Mouse (Mus musculus): ENCODE data around the gene Stxbp4. TPM values are rescaled to one million over a fixed set of nuclear protein-coding genes. Genes with fewer than 3 reads are reported as not detected.

Stxbp4 gene
- polyA plus RNA-seq, 1 experiment from 2014 or later: 12.0 TPM

GRCm38 (mm10) chr11:90603066-90603465 lies 34.8 kb downstream of the Stxbp4 start:
- H3K36me3 ChIP-seq: peaks cover 56% of the 10 kb centered on the region
- H3K27me3 ChIP-seq (replicated peaks): no peaks in the 10 kb centered on the region
- no peak overlapping the region for H3K4me2 ChIP-seq
- no peaks in the 10 kb centered on the region for H3K9me3 ChIP-seq
- H3K4me1 ChIP-seq: no peaks in the 10 kb centered on the region
- H3K4me3 ChIP-seq: no peak overlapping the region
- WGBS: 82% methylated on average over 2 of the region's 2 CpGs
- H3K27ac ChIP-seq (replicated peaks): no peak overlapping the region
- no peak overlapping the region for H3K9ac ChIP-seq
- ATAC-seq (ENCODE audit: extremely low read depth, insufficient number of reproducible peaks, low FRiP score, low TSS enrichment): no peak

GRCm38 (mm10) chr11:90595826-90596225 lies 42.1 kb downstream of the Stxbp4 start:
- Histone ChIP-seq H3K36me3 (peaks cover 49% of the 10 kb centered on the region), H3K4me3 (no peak overlapping the region), H3K27ac (replicated peaks) (no peak overlapping the region), H3K4me1 (no peaks in the 10 kb centered on the region), H3K4me2 (no peak overlapping the region), H3K9ac (no peak overlapping the region), H3K9me3 (no peaks in the 10 kb centered on the region), H3K27me3 (replicated peaks) (no peaks in the 10 kb centered on the region)
- ATAC-seq (ENCODE audit: extremely low read depth, insufficient number of reproducible peaks, low FRiP score, low TSS enrichment): no peak
- WGBS: 96% methylated on average over 1 of the region's 1 CpGs

GRCm38 (mm10) chr11:90590996-90591395 lies 46.9 kb downstream of the Stxbp4 start:
- Histone ChIP-seq H3K27me3 (replicated peaks) (no peaks in the 10 kb centered on the region), H3K9me3 (no peaks in the 10 kb centered on the region)
- WGBS: 90% methylated on average over 1 of the region's 1 CpGs

GRCm38 (mm10) chr11:90586203-90586602 lies 51.7 kb downstream of the Stxbp4 start:
- H3K27me3 ChIP-seq (replicated peaks): no peaks in the 10 kb centered on the region
- WGBS: 78% methylated on average over 8 of the region's 8 CpGs
- H3K4me3 ChIP-seq: no peak overlapping the region
- no peak for ATAC-seq (ENCODE audit: extremely low read depth, insufficient number of reproducible peaks, low FRiP score, low TSS enrichment)
- no peak overlapping the region for H3K4me2 ChIP-seq
- no peaks in the 10 kb centered on the region for H3K9me3 ChIP-seq
- H3K27ac ChIP-seq (replicated peaks): no peak overlapping the region
- peaks cover 35% of the 10 kb centered on the region for H3K36me3 ChIP-seq
- H3K9ac ChIP-seq: no peak overlapping the region
- no peaks in the 10 kb centered on the region for H3K4me1 ChIP-seq

More at GRCm38 (mm10) chr11:90590996-90591395, 46.9 kb downstream of the Stxbp4 start:
- Histone ChIP-seq H3K4me1 (no peaks in the 10 kb centered on the region), H3K4me2 (no peak overlapping the region), H3K4me3 (no peak overlapping the region), H3K9ac (no peak overlapping the region), H3K36me3 (peaks cover 42% of the 10 kb centered on the region), H3K27ac (replicated peaks) (no peak overlapping the region)
- ATAC-seq (ENCODE audit: extremely low read depth, insufficient number of reproducible peaks, low FRiP score, low TSS enrichment): no peak

GRCm38 (mm10) chr11:90585754-90586153 lies 52.1 kb downstream of the Stxbp4 start:
- 91% methylated on average over 2 of the region's 2 CpGs for WGBS
- no peak overlapping the region for H3K4me2 ChIP-seq
- H3K4me1 ChIP-seq: no peaks in the 10 kb centered on the region
- no peaks in the 10 kb centered on the region for H3K9me3 ChIP-seq
- peaks cover 31% of the 10 kb centered on the region for H3K36me3 ChIP-seq
- no peaks in the 10 kb centered on the region for H3K27me3 ChIP-seq (replicated peaks)
- no peak overlapping the region for H3K9ac ChIP-seq
- no peak for ATAC-seq (ENCODE audit: extremely low read depth, insufficient number of reproducible peaks, low FRiP score, low TSS enrichment)
- no peak overlapping the region for H3K27ac ChIP-seq (replicated peaks)
- no peak overlapping the region for H3K4me3 ChIP-seq

- no peak for ATAC-seq (ENCODE audit: extremely low read depth, insufficient number of reproducible peaks, low FRiP score, low TSS enrichment)
- Histone ChIP-seq H3K9ac (no peak overlapping the region), H3K4me3 (no peak overlapping the region), H3K27me3 (replicated peaks) (no peaks in the 10 kb centered on the region), H3K4me2 (no peak overlapping the region), H3K36me3 (peaks cover 17% of the 10 kb centered on the region), H3K9me3 (no peaks in the 10 kb centered on the region), H3K4me1 (peaks cover 11% of the 10 kb centered on the region), H3K27ac (replicated peaks) (peak overlapping the region; percentile 44)
- WGBS: 68% methylated on average over 7 of the region's 7 CpGs
These were observed 60.7 kb downstream of the Stxbp4 start for GRCm38 (mm10) chr11:90577057-90577780.

GRCm38 (mm10) chr11:90576282-90576972 lies 61.5 kb downstream of the Stxbp4 start:
- Histone ChIP-seq H3K36me3 (peaks cover 20% of the 10 kb centered on the region), H3K9me3 (no peaks in the 10 kb centered on the region), H3K27ac (replicated peaks) (no peak overlapping the region), H3K4me3 (no peak overlapping the region), H3K27me3 (replicated peaks) (no peaks in the 10 kb centered on the region), H3K4me2 (no peak overlapping the region), H3K9ac (no peak overlapping the region), H3K4me1 (peaks cover 12% of the 10 kb centered on the region)
- ATAC-seq (ENCODE audit: extremely low read depth, insufficient number of reproducible peaks, low FRiP score, low TSS enrichment): no peak
- 77% methylated on average over 8 of the region's 8 CpGs for WGBS

- 89% methylated on average over 7 of the region's 7 CpGs for WGBS
- Histone ChIP-seq H3K36me3 (peaks cover 21% of the 10 kb centered on the region), H3K9me3 (no peaks in the 10 kb centered on the region), H3K4me1 (peaks cover 20% of the 10 kb centered on the region), H3K4me3 (no peak overlapping the region), H3K27ac (replicated peaks) (no peak overlapping the region), H3K4me2 (no peak overlapping the region), H3K27me3 (replicated peaks) (no peaks in the 10 kb centered on the region), H3K9ac (no peak overlapping the region)
- no peak for ATAC-seq (ENCODE audit: extremely low read depth, insufficient number of reproducible peaks, low FRiP score, low TSS enrichment)
These were observed 62.3 kb downstream of the Stxbp4 start for GRCm38 (mm10) chr11:90575491-90576048.

GRCm38 (mm10) chr11:90570646-90571259 lies 67.1 kb downstream of the Stxbp4 start:
- Histone ChIP-seq H3K4me2 (no peak overlapping the region), H3K27me3 (replicated peaks) (no peaks in the 10 kb centered on the region), H3K9me3 (no peaks in the 10 kb centered on the region), H3K36me3 (peaks cover 39% of the 10 kb centered on the region), H3K9ac (0 out of 2 replicates have a peak overlapping the region, but pooled peaks have one; percentile 19), H3K4me1 (peaks cover 11% of the 10 kb centered on the region), H3K4me3 (no peak overlapping the region), H3K27ac (replicated peaks) (peak overlapping the region; percentile 39; the same call in 1 of the 2 replicates)
- WGBS: 40% methylated on average over 2 of the region's 2 CpGs
- ATAC-seq (ENCODE audit: extremely low read depth, insufficient number of reproducible peaks, low FRiP score, low TSS enrichment): no peak

- H3K4me3 ChIP-seq: no peak overlapping the region
- H3K4me1 ChIP-seq: peaks cover 14% of the 10 kb centered on the region
- peaks cover 10% of the 10 kb centered on the region for H3K36me3 ChIP-seq
- WGBS: 41% methylated on average over 9 of the region's 9 CpGs
- no peak for ATAC-seq (ENCODE audit: extremely low read depth, insufficient number of reproducible peaks, low FRiP score, low TSS enrichment)
- no peak overlapping the region for H3K4me2 ChIP-seq
- H3K27ac ChIP-seq (replicated peaks): no peak overlapping the region
- H3K9me3 ChIP-seq: no peaks in the 10 kb centered on the region
- H3K9ac ChIP-seq: no peak overlapping the region
- H3K27me3 ChIP-seq (replicated peaks): no peaks in the 10 kb centered on the region
These were observed 79.4 kb downstream of the Stxbp4 start for GRCm38 (mm10) chr11:90558359-90559047.

- H3K27me3 ChIP-seq (replicated peaks): no peaks in the 10 kb centered on the region
- no peak overlapping the region for H3K4me3 ChIP-seq
These were observed 81.4 kb downstream of the Stxbp4 start for GRCm38 (mm10) chr11:90556517-90556916.

More at GRCm38 (mm10) chr11:90556517-90556916, 81.4 kb downstream of the Stxbp4 start:
- ATAC-seq (ENCODE audit: extremely low read depth, insufficient number of reproducible peaks, low FRiP score, low TSS enrichment): no peak
- Histone ChIP-seq H3K9ac (no peak overlapping the region), H3K4me1 (peaks cover 14% of the 10 kb centered on the region), H3K4me2 (no peak overlapping the region), H3K36me3 (peaks cover 10% of the 10 kb centered on the region), H3K9me3 (no peaks in the 10 kb centered on the region), H3K27ac (replicated peaks) (no peak overlapping the region)
- 46% methylated on average over 4 of the region's 4 CpGs for WGBS

Measured in heart, embryonic 13.5 days (tissue).